Mouse (Mus musculus): Measurements from ENCODE around the gene Mcu. TPM values are rescaled to one million over a fixed set of nuclear protein-coding genes. Genes with fewer than 3 reads are reported as not detected.

Mcu gene
- polyA plus RNA-seq, 1 experiment, result 16.1 TPM

- 91% methylated on average over 2 of the region's 2 CpGs for WGBS
- H3K4me1 ChIP-seq (ENCODE audit: control insufficient read depth, insufficient read depth, low read length), result no peaks in the 10 kb centered on the region; the same call in 1 of the 2 replicates
- TF ChIP-seq CTCF (IDR thresholded peaks at IDR 0.05; ENCODE audit: control insufficient read depth, insufficient read depth, low read length) (no peak), POLR2A (IDR thresholded peaks at IDR 0.05; ENCODE audit: borderline replicate concordance, control insufficient read depth, low read depth, low read length) (no peak)
- H3K4me3 ChIP-seq (replicated peaks; ENCODE audit: control insufficient read depth, low read depth, low read length), result no peak overlapping the region
- H3K27ac ChIP-seq (ENCODE audit: control insufficient read depth, insufficient read depth, low read depth, low read length, poor library complexity), result no peak overlapping the region
Measured at GRCm38 (mm10) chr10:59520701-59521100, 95.8 kb downstream of the Mcu start.

GRCm38 (mm10) chr10:59519411-59519810 is 97.1 kb downstream of the Mcu start:
- no peak overlapping the region for H3K4me3 ChIP-seq (replicated peaks; ENCODE audit: control insufficient read depth, low read depth, low read length)
- H3K27ac ChIP-seq (ENCODE audit: control insufficient read depth, insufficient read depth, low read depth, low read length, poor library complexity), result no peak overlapping the region
- WGBS, result 68% methylated on average over 3 of the region's 3 CpGs
- no peaks in the 10 kb centered on the region for H3K4me1 ChIP-seq (ENCODE audit: control insufficient read depth, insufficient read depth, low read length)
- TF ChIP-seq POLR2A (IDR thresholded peaks at IDR 0.05; ENCODE audit: borderline replicate concordance, control insufficient read depth, low read depth, low read length), result no peak
- no peak for TF ChIP-seq CTCF (IDR thresholded peaks at IDR 0.05; ENCODE audit: control insufficient read depth, insufficient read depth, low read length)

GRCm38 (mm10) chr10:59517201-59517600 is 99.3 kb downstream of the Mcu start:
- H3K4me3 ChIP-seq (replicated peaks; ENCODE audit: control insufficient read depth, low read depth, low read length), result no peak overlapping the region
- WGBS, result 91% methylated on average over 13 of the region's 13 CpGs
- no peaks in the 10 kb centered on the region for H3K4me1 ChIP-seq (ENCODE audit: control insufficient read depth, insufficient read depth, low read length)
- TF ChIP-seq CTCF (IDR thresholded peaks at IDR 0.05; ENCODE audit: control insufficient read depth, insufficient read depth, low read length), result no peak
- no peak for TF ChIP-seq POLR2A (IDR thresholded peaks at IDR 0.05; ENCODE audit: borderline replicate concordance, control insufficient read depth, low read depth, low read length)
- no peak overlapping the region for H3K27ac ChIP-seq (ENCODE audit: control insufficient read depth, insufficient read depth, low read depth, low read length, poor library complexity)

GRCm38 (mm10) chr10:59514739-59515464 is 101.6 kb downstream of the Mcu start:
- 75% methylated on average over 15 of the region's 15 CpGs for WGBS
- H3K4me1 ChIP-seq (ENCODE audit: control insufficient read depth, insufficient read depth, low read length), result peaks cover 1% of the 10 kb centered on the region; the same call in 1 of the 2 replicates

DNA sequence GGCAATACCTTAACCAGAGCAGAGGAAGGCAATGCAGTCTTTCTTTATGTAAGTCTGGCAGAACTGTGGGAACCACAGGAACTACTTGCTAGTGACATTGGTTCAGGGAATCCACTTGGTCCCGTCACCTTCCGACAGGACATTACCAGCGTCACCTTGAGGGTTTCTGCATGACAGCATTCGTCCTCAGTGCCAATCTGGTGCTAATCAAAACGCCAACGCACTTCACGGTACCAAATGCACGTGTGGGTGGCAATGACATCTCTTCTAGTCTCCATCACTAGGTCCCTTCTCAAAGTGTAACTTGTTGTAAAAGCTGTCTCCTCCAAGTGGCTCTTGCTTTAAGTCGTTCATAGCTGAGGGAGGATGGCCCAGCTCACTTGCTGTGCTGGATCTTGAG is 104.3 kb downstream of the Mcu start:
- no peak overlapping the region for H3K27ac ChIP-seq (ENCODE audit: control insufficient read depth, insufficient read depth, low read depth, low read length, poor library complexity)
- H3K4me1 ChIP-seq (ENCODE audit: control insufficient read depth, insufficient read depth, low read length), result peaks cover 1% of the 10 kb centered on the region; the same call in 1 of the 2 replicates
- no peak overlapping the region for H3K4me3 ChIP-seq (replicated peaks; ENCODE audit: control insufficient read depth, low read depth, low read length)
- TF ChIP-seq CTCF (IDR thresholded peaks at IDR 0.05; ENCODE audit: control insufficient read depth, insufficient read depth, low read length) (no peak), POLR2A (IDR thresholded peaks at IDR 0.05; ENCODE audit: borderline replicate concordance, control insufficient read depth, low read depth, low read length) (no peak)
- 91% methylated on average over 9 of the region's 9 CpGs for whole genome bisulfite sequencing

More at GRCm38 (mm10) chr10:59514739-59515464, 101.6 kb downstream of the Mcu start:
- TF ChIP-seq POLR2A (IDR thresholded peaks at IDR 0.05; ENCODE audit: borderline replicate concordance, control insufficient read depth, low read depth, low read length) (no peak), CTCF (IDR thresholded peaks at IDR 0.05; ENCODE audit: control insufficient read depth, insufficient read depth, low read length) (no peak)
- Histone ChIP-seq H3K4me3 (replicated peaks; ENCODE audit: control insufficient read depth, low read depth, low read length) (no peak overlapping the region), H3K27ac (ENCODE audit: control insufficient read depth, insufficient read depth, low read depth, low read length, poor library complexity) (no peak overlapping the region)

- 35% methylated on average over 14 of the region's 14 CpGs for WGBS
- H3K4me1 ChIP-seq (ENCODE audit: control insufficient read depth, insufficient read depth, low read length), result peaks cover 1% of the 10 kb centered on the region; the same call in 1 of the 2 replicates
- TF ChIP-seq CTCF (IDR thresholded peaks at IDR 0.05; ENCODE audit: control insufficient read depth, insufficient read depth, low read length) (no peak), POLR2A (IDR thresholded peaks at IDR 0.05; ENCODE audit: borderline replicate concordance, control insufficient read depth, low read depth, low read length) (no peak)
- H3K4me3 ChIP-seq (replicated peaks; ENCODE audit: control insufficient read depth, low read depth, low read length), result no peak overlapping the region
- H3K27ac ChIP-seq (ENCODE audit: control insufficient read depth, insufficient read depth, low read depth, low read length, poor library complexity), result no peak overlapping the region
Measured at GRCm38 (mm10) chr10:59511427-59511963, 105.0 kb downstream of the Mcu start.

DNA sequence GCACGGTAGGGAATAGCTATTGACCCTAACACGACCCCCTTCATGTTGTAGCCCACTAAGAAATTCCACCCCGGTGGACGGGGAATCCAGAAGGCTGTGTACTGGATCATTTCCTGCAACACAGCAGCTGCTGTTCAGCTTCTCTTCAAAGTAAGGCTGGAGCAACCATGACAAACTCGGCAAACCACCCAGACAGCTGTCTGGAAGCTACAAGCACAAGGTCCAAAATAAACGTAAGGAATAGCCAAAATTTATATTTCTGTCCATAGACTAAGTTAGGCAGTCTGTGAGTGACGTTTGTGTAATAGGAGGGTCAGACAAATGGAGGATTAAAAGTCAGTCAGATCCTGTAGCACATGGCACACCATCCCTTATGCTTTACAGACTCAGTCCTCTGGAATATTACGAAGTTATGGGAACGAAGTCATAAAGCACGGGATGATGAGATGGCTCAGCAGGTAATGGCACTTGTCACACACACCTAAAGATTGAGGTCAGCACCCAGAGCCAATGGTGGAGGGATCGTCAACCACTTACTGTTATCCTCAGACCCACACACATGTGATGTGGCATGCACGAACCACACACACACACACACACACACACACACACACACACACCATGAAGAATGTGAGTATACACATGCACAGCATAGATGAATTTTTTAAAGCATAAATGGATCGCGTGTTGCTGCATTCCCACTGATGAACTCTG is 105.6 kb downstream of the Mcu start:
- TF ChIP-seq CTCF (IDR thresholded peaks at IDR 0.05; ENCODE audit: control insufficient read depth, insufficient read depth, low read length) (no peak), POLR2A (IDR thresholded peaks at IDR 0.05; ENCODE audit: borderline replicate concordance, control insufficient read depth, low read depth, low read length) (no peak)
- Histone ChIP-seq H3K4me3 (replicated peaks; ENCODE audit: control insufficient read depth, low read depth, low read length) (no peak overlapping the region), H3K4me1 (ENCODE audit: control insufficient read depth, insufficient read depth, low read length) (peaks cover 1% of the 10 kb centered on the region; the same call in 1 of the 2 replicates), H3K27ac (ENCODE audit: control insufficient read depth, insufficient read depth, low read depth, low read length, poor library complexity) (no peak overlapping the region)
- WGBS, result 67% methylated on average over 14 of the region's 14 CpGs

DNA sequence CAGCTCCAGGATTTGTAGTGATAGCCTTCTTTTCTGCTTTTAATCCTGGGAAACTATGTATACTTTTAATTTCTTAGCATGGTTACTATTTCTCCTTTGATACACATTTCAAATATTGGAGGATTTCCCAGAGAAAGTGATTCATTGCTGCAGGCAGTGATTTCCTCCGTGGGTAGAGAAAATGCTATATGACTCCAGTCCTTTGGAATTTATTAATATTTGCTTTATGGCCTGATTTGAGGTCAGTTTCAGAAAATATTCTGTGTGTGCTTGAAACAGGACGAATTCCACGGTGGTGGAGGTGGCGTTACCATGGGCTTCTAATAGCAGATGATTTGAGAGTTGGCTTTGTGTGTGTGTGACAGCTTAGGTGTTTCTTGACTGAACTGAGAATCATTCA is 107.3 kb downstream of the Mcu start:
- Histone ChIP-seq H3K4me1 (ENCODE audit: control insufficient read depth, insufficient read depth, low read length) (peaks cover 1% of the 10 kb centered on the region; the same call in 1 of the 2 replicates), H3K4me3 (replicated peaks; ENCODE audit: control insufficient read depth, low read depth, low read length) (no peak overlapping the region), H3K27ac (ENCODE audit: control insufficient read depth, insufficient read depth, low read depth, low read length, poor library complexity) (no peak overlapping the region)
- 91% methylated on average over 4 of the region's 4 CpGs for WGBS
- no peak for TF ChIP-seq POLR2A (IDR thresholded peaks at IDR 0.05; ENCODE audit: borderline replicate concordance, control insufficient read depth, low read depth, low read length)
